Mouse (Mus musculus) heart, adult 2 months (tissue): ENCODE measurements around the gene Onecut3.

ENCODE experiments used
- CTCF ChIP-seq: fragments of 200-600 bp; IDR thresholded peaks from 2 replicates; pipeline ENCODE4 v1.8.1; 2022; ENCODE audit warnings: antibody characterized with exemption, mild to moderate bottlenecking, moderate library complexity
- POLR2A ChIP-seq: fragments of 200-500 bp; IDR thresholded peaks from 2 replicates; pipeline ENCODE4 v1.6.1; 2011; ENCODE audit warnings: mild to moderate bottlenecking, low read depth, low read length, control low read depth; ENCODE audit not compliant: insufficient read depth

- no peak for TF ChIP-seq CTCF
- no peak for TF ChIP-seq POLR2A
Observed at GRCm38 (mm10) chr10:80538180-80538579, 43.5 kb downstream of the Onecut3 start.
